Mouse (Mus musculus) embryo, embryonic 9.5 days (tissue): ENCODE data around the gene Myh4.
A peak's percentile ranks its signal among the peaks of the same experiment; 100 is the strongest.

Source experiments
- DNase-seq: peaks from one replicate; pipeline ENCODE4 v3.0.0-alpha.2; 2017; ENCODE audit errors: extremely low spot score

Myh4 gene

GRCm38 (mm10) chr11:67237481-67238079 is at the start of gene Myh4:
Gene Myh4, plus strand, starts transcription at chr11:67238029.
- no peak for DNase-seq

DNA sequence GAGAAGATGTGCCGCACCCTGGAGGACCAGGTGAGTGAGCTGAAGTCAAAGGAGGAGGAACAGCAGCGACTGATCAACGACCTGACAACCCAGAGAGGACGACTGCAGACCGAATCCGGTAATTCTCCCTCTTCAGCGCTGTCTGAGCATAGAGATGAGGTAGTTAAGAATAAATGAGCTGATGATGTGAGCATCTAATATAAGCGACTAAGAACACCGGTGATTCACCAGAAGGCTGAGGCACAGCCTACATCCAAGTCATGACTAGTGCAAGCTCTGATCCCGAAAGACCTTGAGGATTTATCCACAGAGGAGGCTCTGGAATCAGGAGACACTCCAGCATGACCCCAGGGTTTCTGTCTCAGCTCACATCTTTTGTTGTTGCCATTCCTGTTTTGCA is 47.5 kb upstream of the Myh4 start:
- no peak for DNase-seq

- DNase-seq = no peak
Observed at GRCm38 (mm10) chr11:67190814-67191213, 47.0 kb upstream of the Myh4 start.

DNA sequence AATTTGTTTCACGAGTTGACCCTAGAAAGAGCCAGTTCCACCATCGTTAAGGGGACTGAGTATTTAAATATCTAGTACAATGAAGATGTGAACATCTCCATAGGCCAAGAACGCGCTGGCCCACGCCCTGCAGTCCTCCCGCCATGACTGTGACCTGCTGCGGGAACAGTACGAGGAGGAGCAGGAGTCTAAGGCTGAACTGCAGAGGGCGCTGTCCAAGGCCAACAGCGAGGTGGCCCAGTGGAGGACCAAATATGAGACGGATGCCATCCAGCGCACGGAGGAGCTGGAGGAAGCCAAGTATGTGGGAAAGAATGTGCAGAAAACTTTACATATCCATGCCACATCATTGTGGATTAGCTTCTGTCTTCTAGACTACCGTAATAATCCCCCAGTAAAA is 46.3 kb upstream of the Myh4 start:
- no peak for DNase-seq

GRCm38 (mm10) chr11:67199321-67199720 is 38.5 kb upstream of the Myh4 start:
- no peak for DNase-seq

DNA sequence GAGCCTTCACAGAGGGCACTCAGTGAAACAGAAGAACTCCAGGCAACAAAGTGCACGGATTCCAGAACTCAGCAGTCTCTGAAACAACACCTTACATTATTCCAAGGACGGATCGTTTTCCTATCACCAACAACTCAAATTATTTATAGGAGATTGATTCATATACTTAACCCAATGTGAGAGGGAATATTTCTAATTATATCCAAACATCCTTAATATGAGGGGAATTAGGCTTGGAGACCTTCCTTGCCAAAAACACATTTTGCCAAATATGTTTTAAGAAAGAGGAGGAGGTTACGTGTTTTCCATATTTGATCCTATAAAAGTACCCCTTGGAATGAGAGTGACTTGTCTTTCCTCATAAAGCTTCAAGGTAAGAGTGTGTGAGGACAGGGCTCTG is 38.1 kb upstream of the Myh4 start, which contains the start of gene Myh1:
Gene Myh1 (plus strand): TSS at position 301 of the 400 bp plus-strand sequence.
- DNase-seq = no peak

DNA sequence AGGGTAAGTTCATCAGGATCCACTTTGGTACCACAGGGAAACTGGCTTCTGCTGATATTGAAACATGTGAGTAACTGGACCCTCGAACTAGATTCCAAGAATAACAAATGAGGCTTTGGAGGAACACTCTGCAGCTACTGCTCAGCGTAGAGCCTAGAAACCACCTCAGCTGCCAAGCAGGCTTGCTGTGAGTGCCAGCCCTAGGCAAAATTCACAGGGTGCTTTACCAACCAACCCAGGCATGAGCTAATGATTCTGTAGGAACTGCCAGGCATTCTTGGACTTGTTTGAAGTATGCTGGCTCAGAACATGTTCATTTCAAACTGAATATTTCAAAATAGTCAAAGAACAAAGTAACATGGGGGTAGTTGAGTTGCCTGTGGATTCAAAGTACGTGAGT is 33.1 kb upstream of the Myh4 start:
- no peak for DNase-seq

- no peak for DNase-seq
Observed at GRCm38 (mm10) chr11:67221803-67222202, 16.0 kb upstream of the Myh4 start.

- no peak for DNase-seq
Observed at GRCm38 (mm10) chr11:67224466-67224865, 13.4 kb upstream of the Myh4 start.

GRCm38 (mm10) chr11:67228731-67229130 is 9.1 kb upstream of the Myh4 start:
- no peak for DNase-seq

DNA sequence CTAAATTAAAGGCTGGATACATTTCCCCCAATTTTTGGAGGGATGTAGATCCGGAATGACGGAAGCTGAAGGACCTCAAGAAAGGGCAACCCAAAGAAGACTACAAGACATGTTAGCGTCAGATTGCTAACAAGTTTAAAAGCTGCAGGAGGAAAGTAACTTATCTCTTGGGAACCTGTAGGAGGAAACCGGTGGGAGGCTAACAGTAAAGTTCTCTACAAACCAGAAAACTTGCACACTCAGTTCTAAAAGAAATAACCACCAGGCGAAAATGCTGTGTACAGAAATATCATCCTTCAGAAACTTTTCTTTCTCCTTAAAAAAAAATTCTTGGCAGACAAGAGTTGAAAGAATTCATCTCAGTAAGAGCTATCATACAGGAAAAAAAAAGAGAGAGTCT is 8.7 kb upstream of the Myh4 start:
- DNase-seq = no peak

- no peak for DNase-seq
Observed at GRCm38 (mm10) chr11:67229946-67230345, 7.9 kb upstream of the Myh4 start.

GRCm38 (mm10) chr11:67235639-67236358 is 2.0 kb upstream of the Myh4 start:
- peak; percentile 40 for DNase-seq

GRCm38 (mm10) chr11:67236799-67237198 is 1.0 kb upstream of the Myh4 start:
- DNase-seq = no peak

DNA sequence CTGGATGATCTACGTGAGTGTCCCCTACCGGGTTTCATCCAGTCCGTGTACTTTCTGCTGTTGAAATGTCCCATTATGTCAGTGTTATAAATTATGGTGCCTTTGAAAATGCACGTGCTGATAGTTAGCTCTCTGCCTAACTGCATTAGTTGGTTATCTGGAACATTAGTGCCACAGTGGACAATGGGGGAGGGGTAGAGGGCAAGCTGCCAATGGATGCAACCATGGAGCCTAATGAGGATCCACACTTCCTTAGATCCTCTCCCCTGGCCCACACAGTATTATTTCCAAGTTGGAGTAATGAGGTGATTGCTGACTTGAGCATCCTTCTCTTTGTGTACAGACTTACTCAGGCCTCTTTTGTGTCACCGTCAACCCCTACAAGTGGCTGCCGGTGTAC is 3.2 kb downstream of the Myh4 start:
- no peak for DNase-seq

DNA sequence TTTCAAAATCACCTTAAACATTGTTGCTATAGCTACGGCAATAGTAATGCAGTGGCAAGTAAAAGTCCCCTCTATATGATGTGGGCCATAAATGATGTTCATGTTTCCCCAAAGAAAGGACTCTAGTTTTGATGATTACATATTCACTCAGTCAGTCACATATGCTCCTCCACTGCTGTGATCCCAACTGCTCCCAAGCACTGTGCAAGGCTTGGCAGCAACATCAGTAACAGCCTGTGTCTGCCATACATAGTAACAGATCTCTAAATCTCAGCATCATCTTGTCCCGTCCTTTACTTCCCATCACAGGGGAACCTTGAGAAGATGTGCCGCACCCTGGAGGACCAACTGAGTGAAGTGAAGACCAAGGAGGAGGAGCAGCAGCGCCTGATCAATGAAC is 15.9 kb downstream of the Myh4 start:
- no peak for DNase-seq

DNA sequence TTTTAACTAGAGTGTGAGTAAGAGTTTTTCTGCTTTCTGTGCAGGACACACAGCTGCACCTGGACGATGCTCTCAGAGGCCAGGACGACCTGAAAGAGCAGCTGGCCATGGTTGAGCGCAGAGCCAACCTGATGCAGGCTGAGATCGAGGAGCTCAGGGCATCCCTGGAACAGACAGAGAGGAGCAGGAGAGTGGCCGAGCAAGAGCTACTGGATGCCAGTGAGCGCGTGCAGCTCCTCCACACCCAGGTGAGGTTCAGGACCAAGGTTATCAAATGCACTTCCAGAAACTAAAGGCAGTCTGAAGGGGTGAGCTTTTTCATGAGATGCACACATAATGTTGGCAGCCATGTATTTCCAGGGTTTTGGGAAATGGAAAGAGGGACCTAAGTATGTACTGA is 19.2 kb downstream of the Myh4 start:
- DNase-seq = no peak

DNA sequence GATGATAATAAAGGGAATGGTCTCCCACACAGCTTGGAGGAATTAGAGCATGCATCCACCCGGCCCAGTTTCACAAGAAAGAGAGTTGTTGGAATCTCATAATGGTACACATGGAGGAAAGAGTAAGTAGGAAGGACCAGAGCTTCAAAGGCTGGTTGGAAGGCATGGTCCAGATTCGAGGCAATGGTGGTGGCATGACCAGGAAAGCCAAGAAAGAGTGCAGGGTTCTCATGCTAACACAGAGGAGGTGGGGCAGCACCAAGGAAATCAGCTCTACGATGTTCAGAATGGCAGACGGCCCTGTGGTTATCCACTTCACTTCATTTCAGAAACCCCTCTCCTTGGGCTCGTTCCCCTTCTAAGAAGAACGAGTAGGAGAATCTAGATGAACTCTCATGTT is 23.1 kb downstream of the Myh4 start:
- DNase-seq = no peak

DNA sequence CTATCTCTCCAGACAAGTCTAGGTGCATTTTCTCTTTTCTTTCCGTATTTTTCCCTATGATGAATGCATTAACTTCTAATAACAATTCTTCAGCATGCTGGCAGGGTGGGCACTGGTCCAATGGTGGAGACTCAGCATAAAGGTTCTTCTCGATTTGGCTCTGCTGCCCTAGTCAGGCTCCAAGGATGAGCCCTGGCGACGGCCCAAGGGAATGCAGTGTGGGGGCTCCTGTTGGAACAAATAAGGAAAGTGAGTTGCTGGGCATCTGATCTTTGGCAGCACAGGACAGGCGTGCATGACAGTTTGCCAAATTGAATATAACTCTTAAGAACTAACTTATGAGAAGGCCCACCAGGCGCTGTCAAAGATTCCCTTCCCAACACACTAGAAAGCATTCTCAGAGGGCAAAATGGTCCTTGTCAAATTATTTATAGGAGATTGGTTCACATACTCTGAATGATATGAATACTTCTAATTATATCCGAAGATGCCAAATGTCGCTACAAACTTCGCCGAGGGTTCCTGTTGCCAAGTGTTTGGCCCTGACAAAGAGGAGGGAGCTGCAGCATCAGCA is 38.9 kb downstream of the Myh4 start, which contains the start of gene Myh8:
Gene Myh8 (plus strand): TSS at position 524 of the 574 bp plus-strand sequence.
- no peak for DNase-seq

- no peak for DNase-seq
Observed at GRCm38 (mm10) chr11:67293440-67293839, 55.6 kb downstream of the Myh4 start.
